10 mouse cellular contexts compared by ENCODE assay signal in the genomic region with DNA sequence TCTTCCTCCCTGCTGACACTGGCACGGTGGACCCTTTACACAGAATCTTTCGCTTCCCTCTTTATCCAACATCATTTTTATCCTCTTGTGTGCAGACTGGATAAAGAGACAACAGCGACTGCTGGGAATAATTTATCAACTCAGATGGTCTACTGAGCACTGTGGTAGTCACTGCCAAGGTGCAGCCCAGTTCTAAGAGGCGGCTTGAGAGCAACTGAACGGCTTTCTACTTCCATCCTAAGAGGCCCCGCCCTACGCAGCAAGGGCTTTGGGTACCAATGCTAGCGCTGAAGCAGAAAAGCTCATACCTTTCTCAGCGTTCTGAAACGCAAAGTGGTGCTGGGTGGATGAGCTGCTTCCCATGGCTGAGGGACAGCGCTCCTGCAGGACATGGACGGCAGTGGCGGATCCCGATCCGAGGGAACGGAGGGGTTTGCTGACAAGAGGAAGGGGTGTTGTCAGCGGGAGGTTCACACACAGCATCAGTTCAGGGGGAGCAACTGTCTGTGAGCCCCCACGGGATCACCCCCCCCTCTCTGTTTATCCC. TPM values are rescaled to one million over a fixed set of nuclear protein-coding genes. Genes with fewer than 3 reads are reported as not detected.
DNase-seq lines count a peak whose midpoint lies in the region; ATAC-seq and TF ChIP-seq lines count a peak whose summit lies in the region.
"Had no signal": no experiment of that assay in that cellular context is flagged by ENCODE, and none has a peak within 500 bp of the region (broad histone marks: within the 10 kb centered on the region; RNA-seq: fewer than 3 reads in every experiment).

No protein-coding gene starts in this region.

- H3K27ac ChIP-seq in left cerebral cortex, adult 2 months: no peak overlapping the region
- H3K27ac ChIP-seq in embryonic facial prominence, embryonic 12.5 days: no peak overlapping the region
- H3K27ac ChIP-seq in hindbrain, embryonic 14.5 days: no peak overlapping the region
- no peak overlapping the region for H3K27ac ChIP-seq in liver, embryonic 11.5 days (ENCODE audit: low read depth, low read length)
- H3K27ac ChIP-seq in kidney, adult 2 months (ENCODE audit: insufficient read depth, low read depth, low read length): no peak overlapping the region

- no peak for ATAC-seq in embryonic facial prominence, embryonic 12.5 days (ENCODE audit: insufficient number of reproducible peaks, insufficient read depth, low FRiP score, low TSS enrichment)
- ATAC-seq in hindbrain, embryonic 14.5 days (ENCODE audit: low FRiP score): peak; percentile 72
- ATAC-seq in liver, embryonic 11.5 days (replicated peaks; ENCODE audit: low FRiP score): no peak

- no peaks in the 10 kb centered on the region for H3K9me3 ChIP-seq in embryonic facial prominence, embryonic 12.5 days
- no peaks in the 10 kb centered on the region for H3K9me3 ChIP-seq in hindbrain, embryonic 14.5 days (ENCODE audit: control insufficient read depth, low read length)
- no peaks in the 10 kb centered on the region for H3K9me3 ChIP-seq in liver, embryonic 11.5 days (ENCODE audit: control insufficient read depth, low read length)

- no peaks in the 10 kb centered on the region for H3K36me3 ChIP-seq in embryonic facial prominence, embryonic 12.5 days
- H3K36me3 ChIP-seq in hindbrain, embryonic 14.5 days (replicated peaks; ENCODE audit: control insufficient read depth, insufficient read depth): no peaks in the 10 kb centered on the region
- no peaks in the 10 kb centered on the region for H3K36me3 ChIP-seq in liver, embryonic 11.5 days (ENCODE audit: control insufficient read depth, insufficient read depth, low read length)
- no peaks in the 10 kb centered on the region for H3K36me3 ChIP-seq in kidney, adult 2 months (ENCODE audit: control insufficient read depth, insufficient read depth, low read length)

- H3K4me3 ChIP-seq in left cerebral cortex, adult 2 months: no peak overlapping the region
- no peak overlapping the region for H3K4me3 ChIP-seq in embryonic facial prominence, embryonic 12.5 days
- no peak overlapping the region for H3K4me3 ChIP-seq in hindbrain, embryonic 14.5 days (replicated peaks; ENCODE audit: low read length)
- H3K4me3 ChIP-seq in liver, embryonic 11.5 days (ENCODE audit: low read depth, low read length): no peak overlapping the region
- no peak overlapping the region for H3K4me3 ChIP-seq in kidney, adult 2 months (ENCODE audit: insufficient read depth, low read depth, low read length)

- 18% methylated on average over 18 of the region's 18 CpGs for WGBS in embryonic facial prominence, embryonic 12.5 days
- WGBS in hindbrain, embryonic 14.5 days: 18% methylated on average over 18 of the region's 18 CpGs
- 24% methylated on average over 18 of the region's 18 CpGs for WGBS in liver, embryonic 11.5 days
- WGBS in kidney, adult 2 months: 38% methylated on average over 18 of the region's 18 CpGs

- peak overlapping the region; percentile 17; the same call in 1 of the 2 replicates for H3K4me2 ChIP-seq in embryonic facial prominence, embryonic 12.5 days (replicated peaks)
- peak overlapping the region; percentile 46 for H3K4me2 ChIP-seq in hindbrain, embryonic 14.5 days (replicated peaks)
- no peak overlapping the region for H3K4me2 ChIP-seq in liver, embryonic 11.5 days

- TF ChIP-seq CTCF in left cerebral cortex, adult 2 months (IDR thresholded peaks at IDR 0.05): peak; percentile 54
- TF ChIP-seq CTCF in kidney, adult 2 months (conservative IDR thresholded peaks at IDR 0.05; ENCODE audit: insufficient read depth, insufficient read length, low read depth, low read length): no peak

- H3K9ac ChIP-seq in embryonic facial prominence, embryonic 12.5 days: no peak overlapping the region
- peak overlapping the region; percentile 24; the same call in 1 of the 2 replicates for H3K9ac ChIP-seq in hindbrain, embryonic 14.5 days
- H3K9ac ChIP-seq in liver, embryonic 11.5 days (ENCODE audit: low read depth, low read length): no peak overlapping the region

- H3K27me3 ChIP-seq in embryonic facial prominence, embryonic 12.5 days: 0 out of 2 replicates have a peak, but pooled peaks cover 5% of the 10 kb centered on the region
- H3K27me3 ChIP-seq in hindbrain, embryonic 14.5 days (ENCODE audit: control insufficient read depth, insufficient read depth, low read length): no peaks in the 10 kb centered on the region
- peaks cover 20% of the 10 kb centered on the region for H3K27me3 ChIP-seq in liver, embryonic 11.5 days (replicated peaks; ENCODE audit: control insufficient read depth, insufficient read depth, low read length)
- no peaks in the 10 kb centered on the region for H3K27me3 ChIP-seq in kidney, adult 2 months (replicated peaks; ENCODE audit: control insufficient read depth, insufficient read depth, low read length)

- peaks cover 5% of the 10 kb centered on the region; the same call in 1 of the 2 replicates for H3K4me1 ChIP-seq in embryonic facial prominence, embryonic 12.5 days
- no peaks in the 10 kb centered on the region for H3K4me1 ChIP-seq in hindbrain, embryonic 14.5 days (replicated peaks; ENCODE audit: control insufficient read depth, insufficient read depth, low read length)
- no peaks in the 10 kb centered on the region for H3K4me1 ChIP-seq in liver, embryonic 11.5 days (replicated peaks; ENCODE audit: control insufficient read depth, insufficient read depth, low read length)
- no peaks in the 10 kb centered on the region; the same call in 1 of the 2 replicates for H3K4me1 ChIP-seq in kidney, adult 2 months (ENCODE audit: control insufficient read depth, insufficient read depth, low read length)

- intact Hi-C loops in left cerebral cortex, adult 2 months (cut with DNase I): no loop called here

- no peak for TF ChIP-seq POLR2A in kidney, adult 2 months (IDR thresholded peaks at IDR 0.05; ENCODE audit: low read depth, low read length)

- DNase-seq in left cerebral cortex, adult 2 months (ENCODE audit: extremely low spot score in 1 of 2, low spot score in 2 of 2): no peak
- DNase-seq in left cerebral cortex, adult 8-10 months (ENCODE audit: low spot score in 2 of 2): no peak
- peak; percentile 54 for DNase-seq in hindbrain, embryonic 14.5 days (ENCODE audit: low spot score)
- peak; percentile 76 for DNase-seq in retina, postnatal 1 day
- DNase-seq in adrenal gland, postnatal 14 days: no peak
- no peak for DNase-seq in liver, embryonic 11.5 days (ENCODE audit: low spot score)
- DNase-seq in kidney, adult 2 months: no peak

RNA-seq across cellular contexts. Expression of a gene that starts 3.2 kb away (rescaled TPM):
- total RNA-seq in left cerebral cortex, adult 2 months (2021): under 1 TPM; 0.54 to 0.75 TPM
- 1 to 10 TPM in 1 of 4 experiments, under 1 TPM in 3; 0.53 to 1.1 (median 0.83) TPM for total RNA-seq in left cerebral cortex, adult 8-10 months (2022)
- polyA plus RNA-seq in embryonic facial prominence, embryonic 12.5 days (2016; fragmentation: Nextera tagmentation; extraction: Ambion mirVana): 0.26 and 0.53 TPM in 2 replicates
- polyA plus RNA-seq in hindbrain, embryonic 14.5 days (2014; fragmentation: Nextera tagmentation; extraction: Ambion mirVana): 0.34 and 0.84 TPM in 2 replicates
- total RNA-seq in adrenal gland, postnatal 14 days (2021): 0.22 TPM in 1 of 2 replicates, not detected in the other
- 0.22 and 0.36 TPM in 2 replicates for polyA plus RNA-seq in liver, embryonic 11.5 days (2014; fragmentation: Nextera tagmentation; extraction: Ambion mirVana)
- polyA plus RNA-seq in kidney, adult 2 months (2012; rRNA removed): 0.45 TPM in 2 replicates

RNA-seq across cellular contexts. Expression of a gene that starts 25.1 kb away (rescaled TPM):
- total RNA-seq in left cerebral cortex, adult 2 months (2021): 10 to 100 TPM; 38.6 to 40.1 TPM
- total RNA-seq in left cerebral cortex, adult 8-10 months (2022): 10 to 100 TPM; 38.8 to 42.6 (median 42.1) TPM
- 5.7 TPM in 2 replicates for polyA plus RNA-seq in embryonic facial prominence, embryonic 12.5 days (2016; fragmentation: Nextera tagmentation; extraction: Ambion mirVana)
- 22.1 and 25.1 TPM in 2 replicates for polyA plus RNA-seq in hindbrain, embryonic 14.5 days (2014; fragmentation: Nextera tagmentation; extraction: Ambion mirVana)
- 19.6 and 26.8 TPM in 2 replicates for total RNA-seq in adrenal gland, postnatal 14 days (2021)
- polyA plus RNA-seq in liver, embryonic 11.5 days (2014; fragmentation: Nextera tagmentation; extraction: Ambion mirVana): 4.7 and 6.0 TPM in 2 replicates
- polyA plus RNA-seq in kidney, adult 2 months (2012; rRNA removed): 21.8 and 26.7 TPM in 2 replicates

RNA-seq across cellular contexts. Expression of a gene that starts 37.7 kb away (rescaled TPM):
- total RNA-seq in left cerebral cortex, adult 2 months (2021): not detected
- total RNA-seq in left cerebral cortex, adult 8-10 months (2022): not detected
- not detected in 2 replicates for polyA plus RNA-seq in embryonic facial prominence, embryonic 12.5 days (2016; fragmentation: Nextera tagmentation; extraction: Ambion mirVana)
- polyA plus RNA-seq in hindbrain, embryonic 14.5 days (2014; fragmentation: Nextera tagmentation; extraction: Ambion mirVana): not detected in 2 replicates
- 1.1 TPM in 1 of 2 replicates, not detected in the other for total RNA-seq in adrenal gland, postnatal 14 days (2021)
- not detected in 2 replicates for polyA plus RNA-seq in liver, embryonic 11.5 days (2014; fragmentation: Nextera tagmentation; extraction: Ambion mirVana)
- not detected in 2 replicates for polyA plus RNA-seq in kidney, adult 2 months (2012; rRNA removed)
- total RNA-seq: layer of hippocampus, postnatal 25 days had no signal
- polyA plus RNA-seq: spleen, adult 2 months had no signal

RNA-seq across cellular contexts. Expression of a gene that starts 57.4 kb away (rescaled TPM):
- total RNA-seq in left cerebral cortex, adult 2 months (2021): 10 to 100 TPM; 21.2 to 21.8 TPM
- total RNA-seq in left cerebral cortex, adult 8-10 months (2022): 10 to 100 TPM; 17.4 to 23.6 (median 21.1) TPM
- 42.6 and 44.7 TPM in 2 replicates for polyA plus RNA-seq in embryonic facial prominence, embryonic 12.5 days (2016; fragmentation: Nextera tagmentation; extraction: Ambion mirVana)
- polyA plus RNA-seq in hindbrain, embryonic 14.5 days (2014; fragmentation: Nextera tagmentation; extraction: Ambion mirVana): 28.5 and 29.3 TPM in 2 replicates
- total RNA-seq in adrenal gland, postnatal 14 days (2021): 30.5 and 42.2 TPM in 2 replicates
- polyA plus RNA-seq in liver, embryonic 11.5 days (2014; fragmentation: Nextera tagmentation; extraction: Ambion mirVana): 48.7 and 52.9 TPM in 2 replicates
- 6.1 and 7.0 TPM in 2 replicates for polyA plus RNA-seq in kidney, adult 2 months (2012; rRNA removed)

Comparison
In these comparisons a context has a peak if more than half of its experiments do, and no peak if none do; other contexts are left out.
1. DNase-seq: peak in hindbrain, embryonic 14.5 days (single experiment) and retina, postnatal 1 day (single experiment); none in left cerebral cortex, adult 2 months (0 of 2), left cerebral cortex, adult 8-10 months (0 of 2), adrenal gland, postnatal 14 days (single experiment), liver, embryonic 11.5 days (single experiment) and kidney, adult 2 months (single experiment).